ENCODE assay signal across 8 mouse cellular contexts in genomic region chr2:92092817-92093216, GRCm38 (mm10). TPM values are rescaled to one million over a fixed set of nuclear protein-coding genes. Genes with fewer than 3 reads are reported as not detected.
DNase-seq lines count a peak whose midpoint lies in the region; ATAC-seq and TF ChIP-seq lines count a peak whose summit lies in the region.

TSS of gene Phf21a (plus strand) at chr2:92093117.

- no peak for TF ChIP-seq CTCF in liver, adult 2 months (IDR thresholded peaks at IDR 0.05; ENCODE audit: low read depth, low read length)
- no peak for TF ChIP-seq CTCF in brain, embryonic 14.5 days (IDR thresholded peaks at IDR 0.05; ENCODE audit: borderline replicate concordance, extremely low read depth, insufficient read depth, insufficient read length)

- no peaks in the 10 kb centered on the region for H3K4me1 ChIP-seq in liver, adult 2 months (ENCODE audit: control insufficient read depth, insufficient read depth, low read length)
- no peaks in the 10 kb centered on the region for H3K4me1 ChIP-seq in liver, embryonic 12.5 days
- H3K4me1 ChIP-seq in neural tube, embryonic 14.5 days (ENCODE audit: control insufficient read depth, insufficient read depth, low read length), result no peaks in the 10 kb centered on the region

- H3K9ac ChIP-seq in liver, adult 2 months (ENCODE audit: low read depth, low read length), result no peak within 1 kb of the TSS
- H3K9ac ChIP-seq in liver, embryonic 12.5 days, result no peak within 1 kb of the TSS
- H3K9ac ChIP-seq in neural tube, embryonic 14.5 days (replicated peaks; ENCODE audit: low read depth, low read length), result no peak within 1 kb of the TSS

- no peaks in the 10 kb centered on the region for H3K36me3 ChIP-seq in liver, adult 2 months (ENCODE audit: control insufficient read depth, insufficient read depth, low read length)
- H3K36me3 ChIP-seq in liver, embryonic 12.5 days, result no peaks in the 10 kb centered on the region
- no peaks in the 10 kb centered on the region for H3K36me3 ChIP-seq in neural tube, embryonic 14.5 days (ENCODE audit: control insufficient read depth, insufficient read depth, low read length)

- no peak within 1 kb of the TSS for H3K27ac ChIP-seq in liver, adult 2 months (replicated peaks; ENCODE audit: insufficient read depth, low read depth, low read length)
- no peak within 1 kb of the TSS for H3K27ac ChIP-seq in liver, embryonic 12.5 days
- H3K27ac ChIP-seq in neural tube, embryonic 14.5 days (ENCODE audit: low read depth, low read length), result no peak within 1 kb of the TSS

- DNase-seq in liver, adult 2 months (ENCODE audit: extremely low read depth, low read depth, low spot score), result no peak
- DNase-seq in brain, embryonic 14.5 days (ENCODE audit: low read depth), result no peak
- no peak for DNase-seq in heart, adult 8-10 months (ENCODE audit: low spot score)
- no peak for DNase-seq in layer of hippocampus, postnatal 36 days
- DNase-seq in frontal cortex, postnatal 14 days (ENCODE audit: low spot score in 2 of 2), result no peak
- no peak for DNase-seq in cerebellum, adult 11 months

- no peak for TF ChIP-seq POLR2A in liver, adult 2 months (IDR thresholded peaks at IDR 0.05; ENCODE audit: extremely low read depth, insufficient read depth, low read length)
- TF ChIP-seq POLR2A in brain, embryonic 14.5 days (IDR thresholded peaks at IDR 0.05; ENCODE audit: borderline replicate concordance, extremely low read depth, insufficient read depth, insufficient read length, poor library complexity, severe bottlenecking), result no peak

- ATAC-seq in liver, embryonic 12.5 days, result no peak
- ATAC-seq in neural tube, embryonic 14.5 days (ENCODE audit: low read depth), result no peak

- H3K79me2 ChIP-seq in liver, adult 2 months (ENCODE audit: control insufficient read depth, insufficient read depth, low read length), result no peaks in the 10 kb centered on the region

- no peaks in the 10 kb centered on the region for H3K27me3 ChIP-seq in liver, adult 2 months (ENCODE audit: control insufficient read depth, insufficient read depth, low read length)
- H3K27me3 ChIP-seq in liver, embryonic 12.5 days (replicated peaks), result no peaks in the 10 kb centered on the region
- H3K27me3 ChIP-seq in neural tube, embryonic 14.5 days (ENCODE audit: control insufficient read depth, insufficient read depth, low read length), result no peaks in the 10 kb centered on the region

- 84% methylated on average over 2 of the region's 2 CpGs for WGBS in liver, adult 2 months
- 61% methylated on average over 2 of the region's 2 CpGs for WGBS in liver, embryonic 12.5 days (ENCODE audit: insufficient replicate concordance)
- 82% methylated on average over 2 of the region's 2 CpGs for WGBS in neural tube, embryonic 14.5 days

- H3K9me3 ChIP-seq in liver, embryonic 12.5 days (replicated peaks), result no peaks in the 10 kb centered on the region
- no peaks in the 10 kb centered on the region for H3K9me3 ChIP-seq in neural tube, embryonic 14.5 days (ENCODE audit: control insufficient read depth, low read length)

- no peak within 1 kb of the TSS for H3K4me2 ChIP-seq in liver, embryonic 12.5 days
- H3K4me2 ChIP-seq in neural tube, embryonic 14.5 days (ENCODE audit: low read depth, low read length), result no peak within 1 kb of the TSS

- no peak within 1 kb of the TSS for H3K4me3 ChIP-seq in liver, adult 2 months (ENCODE audit: insufficient read depth, low read depth, low read length)
- H3K4me3 ChIP-seq in liver, embryonic 12.5 days, result no peak within 1 kb of the TSS
- no peak within 1 kb of the TSS for H3K4me3 ChIP-seq in neural tube, embryonic 14.5 days (ENCODE audit: low read depth, low read length)

RNA-seq across cellular contexts. Expression of gene Phf21a, which starts in this region (rescaled TPM):
- 14.5 and 14.8 TPM in 2 replicates for total RNA-seq in liver, adult 2 months (2014; rRNA removed)
- 8.3 and 11.4 TPM in 2 replicates for polyA plus RNA-seq in liver, adult 2 months (2012; rRNA removed)
- polyA plus RNA-seq in liver, embryonic 12.5 days (2016; fragmentation: Nextera tagmentation; extraction: Ambion mirVana), result 5.6 and 5.9 TPM in 2 replicates
- polyA plus RNA-seq in brain, embryonic 14.5 days (2012; rRNA removed), result 77.6 and 104 TPM in 2 replicates
- 10 to 100 TPM; 24.3 to 30.5 (median 28.2) TPM for total RNA-seq in heart, adult 8-10 months (2022)
- total RNA-seq in layer of hippocampus, postnatal 36 days (2021), result 100 to 1,000 TPM; 136 to 142 TPM
- polyA plus RNA-seq in neural tube, embryonic 14.5 days (2014; fragmentation: Nextera tagmentation; extraction: Ambion mirVana), result 35.5 and 39.9 TPM in 2 replicates
